Mouse (Mus musculus): ENCODE results near the gene Cib4.

Gene Cib4

DNA sequence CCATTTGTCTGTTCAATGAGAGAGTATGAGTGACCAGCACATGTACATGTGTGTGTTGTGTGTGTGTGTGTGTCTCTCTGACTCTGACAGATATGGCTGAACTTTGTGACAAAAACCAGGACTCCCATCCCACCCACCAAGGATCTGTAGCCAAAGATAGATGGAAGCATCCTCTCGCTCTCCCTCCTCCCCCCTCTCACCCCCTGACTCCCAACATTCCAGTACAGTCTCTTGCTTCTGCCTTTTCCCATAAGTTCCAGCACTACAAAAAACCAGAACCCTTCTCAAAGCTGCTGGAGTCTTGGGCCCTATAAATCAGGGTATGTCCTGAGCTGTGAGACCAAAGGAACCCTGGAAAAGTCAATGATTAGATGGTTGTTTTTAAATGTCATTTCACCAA lies 22.8 kb upstream of the Cib4 start:
- no peak for DNase-seq

DNA sequence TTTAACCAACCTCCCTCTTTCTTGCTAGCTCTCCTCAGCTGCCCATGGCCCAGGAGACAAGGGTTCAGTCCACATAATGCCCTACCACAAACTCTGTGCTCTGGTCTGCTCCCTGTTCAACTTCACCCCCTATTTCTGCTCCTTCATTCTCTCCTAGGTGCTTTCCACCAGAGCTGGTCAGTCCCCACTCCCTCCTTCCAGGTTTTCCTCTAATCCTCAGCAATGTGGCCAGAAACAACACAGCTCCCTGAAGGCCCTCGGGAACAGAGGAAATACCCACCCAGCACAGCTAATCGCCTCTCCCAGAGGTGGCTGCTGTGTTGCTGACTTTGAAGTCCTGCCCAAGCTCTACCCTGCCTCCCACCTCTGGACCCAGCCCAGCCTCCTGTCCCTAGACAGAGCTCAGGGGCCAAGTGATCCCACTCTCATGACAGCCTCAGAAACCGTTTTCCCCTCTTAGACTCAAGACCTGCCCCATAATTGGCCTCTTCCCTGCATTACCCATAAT lies 14.4 kb upstream of the Cib4 start:
- DNase-seq: no peak

DNA sequence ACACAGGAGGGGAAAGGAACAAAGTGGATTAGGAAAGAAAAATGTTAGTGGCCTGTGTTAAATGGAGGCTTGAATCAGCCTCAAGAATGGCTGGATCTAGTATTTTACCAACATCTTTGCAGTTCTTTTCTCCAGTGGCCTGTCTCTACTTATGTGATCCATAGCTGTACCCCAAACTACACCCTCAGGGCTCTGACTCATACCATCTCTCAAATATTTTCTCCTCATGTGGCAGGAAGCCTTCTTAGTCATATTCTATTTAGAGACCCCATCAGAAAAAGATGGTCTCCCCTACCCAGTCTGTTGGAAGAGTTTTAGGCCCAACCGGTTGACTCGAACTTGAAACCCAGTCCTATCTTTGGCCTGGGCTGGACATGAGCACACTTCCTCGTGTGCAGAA lies 13.8 kb upstream of the Cib4 start:
- DNase-seq: no peak

DNA sequence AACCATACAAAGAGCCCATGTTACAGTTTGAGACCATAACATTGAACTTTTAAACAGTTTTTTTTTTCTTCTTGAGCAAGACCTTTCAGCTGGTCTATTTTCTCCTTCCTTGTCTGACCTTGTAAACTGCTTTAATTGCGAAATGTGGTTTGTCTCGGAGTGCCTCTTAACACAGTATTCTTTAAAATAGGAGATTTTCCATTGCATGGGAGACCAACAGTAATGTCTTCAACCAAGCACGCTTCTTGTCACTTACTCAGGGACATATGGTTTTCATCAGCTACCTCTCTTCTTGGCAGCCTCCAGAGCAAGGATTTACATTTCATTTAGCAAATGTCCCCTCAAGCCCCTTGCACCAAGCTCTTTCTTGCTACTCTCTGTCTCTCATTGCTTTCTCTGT lies 10.6 kb upstream of the Cib4 start:
- DNase-seq: peak; percentile 39

DNA sequence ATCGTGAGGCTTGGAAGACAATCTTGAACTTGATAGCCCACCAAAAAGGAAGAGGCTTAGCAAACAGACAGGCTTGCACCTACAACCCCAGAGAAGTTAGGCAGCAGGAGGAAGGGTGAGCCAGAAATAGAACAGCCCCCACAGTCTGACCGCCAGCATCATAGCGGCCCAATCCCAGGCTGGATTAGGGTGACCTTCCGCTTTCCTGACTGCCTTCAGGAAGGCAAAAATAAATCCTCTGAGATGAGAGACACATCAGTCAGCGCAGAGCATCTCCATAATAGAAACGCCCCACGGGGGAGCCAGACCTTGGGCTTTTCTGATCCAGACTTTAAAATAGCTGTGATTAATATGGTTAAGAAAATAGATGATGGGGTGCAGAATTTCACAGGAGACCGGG lies 9.3 kb upstream of the Cib4 start:
- DNase-seq: no peak

DNA sequence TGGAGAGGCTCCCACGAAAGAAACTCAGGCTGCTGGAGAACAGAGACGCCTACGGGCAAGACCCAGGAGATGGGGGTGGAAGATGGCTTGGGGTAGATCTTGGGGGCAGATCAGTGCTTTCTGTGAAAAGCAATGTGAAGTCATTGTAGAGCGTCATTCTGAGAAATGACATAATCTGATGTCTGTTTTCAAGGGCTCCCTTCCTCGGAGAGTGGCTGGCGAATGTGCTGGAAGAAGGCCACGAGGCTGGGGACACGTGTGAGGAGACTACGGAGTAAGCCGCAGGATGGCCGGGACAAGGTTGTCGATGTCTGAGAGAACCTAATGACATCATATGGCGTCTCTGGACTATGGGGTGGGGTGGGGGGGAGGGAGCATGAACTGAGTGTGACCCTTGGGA lies 8.3 kb upstream of the Cib4 start:
- DNase-seq: no peak

DNA sequence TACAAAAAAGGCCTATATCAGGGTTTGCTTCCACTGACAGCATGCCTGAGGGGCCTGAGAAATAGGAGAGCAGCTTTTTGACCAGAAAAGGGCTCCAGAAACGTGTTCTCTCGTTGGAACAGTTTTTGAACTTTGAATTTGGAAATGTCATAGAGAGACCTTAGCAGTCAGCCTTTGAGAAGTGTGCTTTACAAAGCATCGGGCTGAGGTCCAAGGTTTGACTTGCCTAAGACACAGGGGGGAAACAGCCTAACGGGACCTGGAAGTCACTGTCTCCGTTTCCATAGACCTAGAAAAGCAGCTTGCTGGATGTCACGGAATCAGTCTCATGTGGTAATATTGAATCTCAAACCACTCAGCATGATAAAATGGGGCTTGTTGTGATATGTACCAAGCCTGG lies 6.4 kb upstream of the Cib4 start:
- peak; percentile 26 for DNase-seq

DNA sequence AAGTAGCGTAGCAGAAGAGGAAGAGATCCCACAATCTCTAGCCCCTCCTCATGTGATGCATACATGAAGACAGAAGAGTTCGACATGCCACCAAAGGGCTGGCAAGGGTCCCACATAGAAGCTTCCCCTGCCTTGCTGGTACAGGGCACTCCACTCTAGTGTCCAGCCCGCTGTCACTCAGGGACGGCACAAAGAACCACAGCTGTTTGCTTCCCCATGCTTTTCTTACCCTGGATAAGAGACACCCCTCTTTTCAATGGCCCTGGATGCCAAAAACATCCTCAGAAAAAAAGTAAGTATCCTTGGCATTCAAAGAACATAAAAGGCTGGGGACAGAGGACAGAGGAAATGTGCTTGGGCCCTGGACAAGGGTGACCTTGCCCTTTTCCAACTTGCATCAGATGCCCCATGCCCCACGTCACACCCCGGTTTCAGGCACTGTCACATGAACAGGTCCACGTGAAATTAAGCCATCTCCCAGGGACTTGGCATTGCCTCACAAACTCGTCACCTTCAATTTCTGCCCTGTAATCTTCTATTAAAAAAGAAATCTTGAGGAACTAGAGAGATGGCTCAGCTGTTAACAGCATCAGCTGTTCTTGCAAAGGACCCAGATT lies 5.5 kb upstream of the Cib4 start:
- peak; percentile 57 for DNase-seq

DNA sequence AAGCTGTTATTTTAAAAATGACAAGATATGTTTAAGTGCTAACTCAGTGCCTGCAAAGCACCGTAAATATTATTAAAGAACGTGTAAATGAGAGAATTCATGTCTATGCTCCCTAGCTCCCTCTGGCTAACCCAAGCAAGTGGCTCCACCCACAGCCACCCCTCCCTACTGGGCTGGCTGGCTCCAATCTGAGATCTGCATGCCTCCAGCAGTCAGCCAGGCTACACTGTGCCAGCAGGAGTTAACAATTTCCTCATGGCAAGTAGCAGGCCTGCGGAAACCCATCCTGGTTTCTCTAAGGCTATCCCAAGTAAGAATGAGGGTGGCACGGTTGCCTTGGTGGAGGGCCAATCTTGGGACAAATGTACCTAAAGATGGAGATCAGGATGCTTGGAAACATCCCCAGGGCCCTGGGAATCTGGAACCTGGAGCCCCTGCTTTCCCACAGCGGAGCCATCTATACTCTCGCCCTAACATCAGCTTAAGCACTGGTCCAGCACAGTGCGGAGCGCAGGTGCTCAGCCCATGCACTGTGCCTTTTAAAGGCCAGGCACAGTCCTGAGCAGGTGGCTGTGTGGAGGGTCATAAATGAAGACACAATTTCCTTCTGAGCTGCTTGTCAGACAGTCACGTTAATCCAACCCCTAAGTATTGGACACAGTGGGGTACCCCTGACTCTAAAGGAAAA lies 4.8 kb upstream of the Cib4 start:
- DNase-seq: peak; percentile 66

DNA sequence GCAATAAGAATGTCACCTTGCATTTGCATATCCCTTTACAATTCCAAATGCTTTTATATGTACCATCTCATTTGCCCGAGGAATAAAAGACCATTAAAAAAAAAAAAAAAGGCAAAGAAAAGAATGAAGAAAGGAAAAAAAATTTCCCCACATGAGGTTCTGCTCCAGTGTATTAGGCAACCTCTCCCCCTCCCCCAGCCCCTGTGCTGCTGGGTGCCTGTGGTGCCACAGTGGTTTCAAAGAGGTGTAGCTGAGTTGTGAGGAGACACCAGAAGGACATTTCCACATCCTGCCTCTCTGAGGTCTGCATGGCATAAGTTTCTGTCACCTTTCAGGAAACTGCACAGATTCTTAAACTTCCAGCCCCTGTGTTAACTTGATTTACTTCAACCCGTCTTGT lies 3.0 kb upstream of the Cib4 start:
- peak; percentile 18 for DNase-seq

DNA sequence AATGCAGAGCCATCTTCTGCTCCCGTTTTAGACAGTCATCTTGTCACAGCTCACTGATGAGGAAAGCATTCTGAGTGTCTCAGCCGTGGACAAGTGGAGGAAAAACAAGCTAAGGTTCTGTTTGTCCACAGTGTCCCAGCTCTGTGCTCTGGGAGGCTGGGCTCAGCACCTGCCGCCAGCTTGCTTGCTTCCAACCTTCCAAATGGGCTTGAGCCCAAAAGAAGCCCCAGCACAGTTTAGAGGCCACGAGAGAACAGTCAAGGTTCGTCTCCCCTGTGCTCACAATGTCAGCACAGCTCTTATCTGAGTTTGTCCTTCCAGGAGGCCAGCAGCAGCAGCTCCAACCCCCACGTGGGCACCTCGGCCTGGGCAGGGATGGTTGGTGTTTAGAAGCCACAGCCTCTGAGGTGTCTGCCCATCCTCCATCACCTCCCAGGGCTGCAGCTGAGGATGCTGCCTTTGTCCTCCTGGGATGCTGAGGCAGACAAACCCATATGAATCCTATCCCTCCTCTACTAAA lies 9.5 kb downstream of the Cib4 start:
- no peak for DNase-seq

DNA sequence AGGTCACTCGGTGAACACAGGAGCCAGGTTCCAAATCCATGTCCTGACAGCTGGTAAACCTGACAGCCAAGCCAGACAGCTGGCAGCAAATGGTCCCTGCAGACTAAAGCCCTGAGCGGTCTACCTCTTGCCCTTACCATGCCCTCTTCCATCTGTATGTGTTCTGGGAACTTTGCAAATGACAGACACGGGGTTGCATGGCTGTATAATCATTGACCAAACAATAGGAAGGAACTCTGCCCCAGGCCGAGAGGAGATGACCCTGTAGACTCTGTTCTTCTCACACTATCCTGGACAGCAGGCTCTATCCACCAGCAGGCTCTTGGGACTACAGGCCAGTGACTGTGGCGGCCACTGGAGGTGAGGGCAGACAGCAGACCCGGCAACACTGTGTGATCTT lies 11.0 kb downstream of the Cib4 start:
- DNase-seq: no peak

DNA sequence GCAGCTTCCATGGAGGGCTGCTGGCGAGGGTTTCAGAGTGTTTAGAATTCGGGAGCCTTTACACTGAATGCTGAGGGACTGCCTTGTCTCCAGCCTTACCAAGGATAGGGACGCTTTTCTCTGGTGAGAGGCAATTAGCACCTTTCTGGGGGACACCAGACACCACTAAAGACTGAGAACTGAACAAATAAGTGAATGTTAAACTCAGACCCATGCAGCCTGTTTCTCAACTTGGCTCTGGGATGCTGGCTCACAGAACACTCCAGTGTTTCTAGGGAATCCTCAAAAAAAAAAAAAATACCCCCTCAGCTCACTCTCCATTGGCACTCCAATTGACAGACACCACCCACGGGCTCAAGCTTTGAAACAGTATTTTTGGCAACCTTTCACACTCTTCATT lies 16.7 kb downstream of the Cib4 start:
- no peak for DNase-seq

DNA sequence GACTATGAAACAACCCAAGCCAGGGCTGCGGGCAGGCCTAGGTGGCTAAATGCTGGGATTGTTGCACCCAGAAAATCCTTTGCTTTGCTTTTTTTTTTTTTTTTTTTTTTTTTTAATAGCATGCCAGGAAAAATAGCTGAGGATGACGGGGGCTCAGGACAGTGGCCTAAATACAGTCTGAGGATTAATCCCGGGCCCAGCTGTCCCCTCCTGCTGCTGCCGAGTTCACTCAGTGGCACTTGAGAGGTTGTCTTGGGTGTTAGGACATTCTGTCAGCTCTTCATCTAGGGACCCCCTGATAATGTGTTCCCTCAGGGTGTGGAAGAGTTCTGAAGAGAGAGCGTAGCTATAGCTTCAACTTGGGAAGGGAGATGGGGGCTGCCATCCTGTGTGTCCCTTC lies 18.5 kb downstream of the Cib4 start:
- no peak for DNase-seq

DNA sequence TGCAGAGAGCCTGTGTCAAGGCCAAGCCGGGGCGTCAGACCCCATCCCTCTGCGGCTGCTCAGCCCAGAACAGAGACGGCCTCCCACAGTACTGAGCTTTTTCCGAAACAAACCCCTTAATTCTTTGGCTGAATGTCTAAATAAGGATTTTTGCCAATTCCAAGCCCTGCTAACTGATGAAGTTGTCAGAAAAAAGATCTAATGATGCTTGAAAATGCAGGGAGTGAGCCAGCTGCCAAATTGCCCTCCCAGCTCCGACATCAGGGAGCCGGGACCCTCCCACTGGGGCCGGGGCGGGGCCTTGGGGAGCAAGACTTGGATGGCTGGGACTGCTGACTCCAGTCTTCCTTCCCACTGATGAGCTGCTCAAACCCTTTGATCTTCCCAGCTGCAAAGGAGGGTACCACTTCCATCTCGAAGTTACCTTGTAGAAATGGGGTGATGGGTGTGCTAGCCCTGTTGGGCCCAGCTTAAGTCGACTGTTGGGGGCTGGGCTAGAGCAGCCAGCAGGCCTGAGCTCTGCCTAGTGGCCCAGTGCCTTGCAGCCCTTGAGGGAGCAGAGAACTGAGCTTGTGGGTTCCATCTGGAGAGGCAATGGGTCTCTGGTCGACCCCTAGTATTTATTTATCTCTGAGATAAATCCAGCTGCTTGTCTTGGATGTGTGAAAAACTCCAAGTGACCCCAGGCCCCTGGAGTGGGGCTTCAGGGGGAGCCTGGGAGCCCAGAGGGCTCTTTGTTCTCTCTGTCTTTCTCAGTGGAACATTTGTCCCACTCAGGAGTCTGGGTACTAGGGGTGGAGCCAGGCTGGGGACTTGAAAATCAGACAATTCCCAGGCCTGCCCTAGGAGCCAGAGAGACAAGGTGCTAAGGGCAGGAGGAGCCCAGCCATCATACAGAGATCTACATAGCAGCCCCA lies 19.5 kb downstream of the Cib4 start:
- DNase-seq: peak; percentile 74

DNA sequence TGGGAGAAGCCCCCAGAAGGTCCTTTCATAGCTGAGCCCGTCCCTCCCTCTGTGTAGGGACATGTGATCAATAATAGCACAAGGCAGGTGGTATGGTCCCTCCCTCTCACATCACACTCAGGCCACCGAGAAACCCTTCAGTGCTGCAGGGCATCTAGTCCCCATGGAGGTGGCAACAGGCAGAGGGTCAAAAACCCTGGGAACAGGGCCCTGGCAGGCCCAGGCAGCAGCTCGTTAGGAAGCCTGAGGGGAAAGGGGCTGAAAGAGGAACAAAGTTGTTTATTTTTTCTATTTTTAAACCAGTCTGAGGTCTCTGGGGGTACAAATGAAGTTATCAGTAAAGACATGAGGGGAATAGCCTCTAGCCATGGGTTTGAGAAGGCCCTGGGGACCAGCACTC lies 21.4 kb downstream of the Cib4 start:
- DNase-seq: peak; percentile 22

DNA sequence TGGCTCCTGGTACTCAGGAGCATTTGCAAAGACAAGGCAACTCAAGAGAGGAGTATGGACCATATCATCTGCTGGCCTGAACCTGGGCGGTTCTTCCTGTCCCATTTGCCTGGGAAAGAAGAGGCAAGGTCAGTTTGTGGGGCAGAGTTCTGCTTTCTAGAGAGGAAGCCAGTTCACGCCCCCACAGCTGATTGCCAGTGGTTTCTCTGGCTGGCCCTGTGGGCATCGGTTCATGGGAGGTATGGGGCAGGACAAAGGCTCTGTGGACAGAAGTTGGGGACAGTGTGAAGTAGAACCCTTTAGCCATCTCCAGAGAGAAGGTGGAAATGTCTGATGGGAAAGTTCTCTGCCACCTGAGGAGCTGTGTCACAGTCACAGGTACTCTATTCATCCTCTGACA lies 22.5 kb downstream of the Cib4 start:
- DNase-seq: peak; percentile 21

DNA sequence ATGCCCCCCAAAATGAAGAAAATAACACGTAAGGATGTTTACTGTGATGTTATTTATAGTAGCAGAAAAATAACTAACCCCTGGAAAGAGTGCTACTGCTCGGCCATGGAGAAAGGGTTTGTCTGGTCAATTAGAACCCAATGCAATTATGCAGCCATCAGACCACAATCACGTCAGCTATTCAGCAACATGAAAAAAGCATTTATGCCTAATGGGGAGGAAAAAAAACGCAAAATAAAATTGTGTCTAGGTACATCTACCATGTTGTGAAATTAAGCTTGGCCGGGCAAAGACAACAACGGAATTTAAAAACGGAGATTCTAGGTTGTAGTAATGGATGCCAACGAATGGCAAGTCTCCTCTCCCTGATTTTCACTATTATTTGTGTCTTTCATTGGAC lies 23.2 kb downstream of the Cib4 start:
- no peak for DNase-seq

DNA sequence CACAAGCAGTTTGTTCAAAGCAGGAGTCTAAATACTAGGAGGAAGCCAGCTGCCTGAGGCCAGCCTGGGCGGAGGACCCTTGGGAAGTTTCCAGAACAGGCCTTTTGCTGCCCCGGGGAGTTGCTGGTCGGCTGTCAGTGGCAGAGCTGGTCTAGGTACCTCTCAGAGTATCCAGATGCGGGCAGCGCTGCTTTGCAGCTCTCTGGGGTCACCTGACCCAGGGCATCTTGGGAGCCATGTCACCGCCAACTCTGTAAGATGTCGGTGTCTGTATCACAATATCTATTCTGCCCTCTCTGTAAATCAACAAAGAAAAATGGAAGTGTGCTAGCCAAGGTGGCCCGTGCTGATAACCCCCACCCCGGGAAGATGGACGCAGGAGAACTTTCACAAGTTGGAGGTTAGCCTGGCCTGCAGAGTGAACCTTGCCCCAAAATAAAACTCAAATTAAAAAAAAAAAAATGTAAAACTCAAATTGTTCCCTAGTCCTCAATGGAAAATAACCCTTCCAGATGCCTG lies 25.4 kb downstream of the Cib4 start:
- no peak for DNase-seq

DNA sequence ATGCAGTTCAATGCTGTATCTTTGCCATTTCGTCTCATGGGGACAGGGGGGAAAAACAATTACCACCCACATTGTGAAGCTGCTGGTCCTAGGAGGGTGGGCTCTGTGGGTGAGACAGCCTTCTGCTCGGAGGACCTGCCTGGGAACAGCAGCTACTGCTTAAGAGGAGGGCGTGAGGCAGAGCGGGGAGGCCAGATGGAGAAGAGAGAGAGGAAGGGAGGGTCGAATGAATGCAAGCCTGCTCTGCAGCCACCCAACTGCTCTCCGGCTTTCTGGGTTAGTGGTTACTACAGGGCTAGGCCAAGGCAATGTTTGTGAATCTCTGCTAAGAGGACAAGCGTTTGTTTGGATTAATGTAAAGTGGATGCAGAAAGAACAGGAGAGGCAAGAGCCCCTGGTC lies 26.1 kb downstream of the Cib4 start:
- no peak for DNase-seq

DNA sequence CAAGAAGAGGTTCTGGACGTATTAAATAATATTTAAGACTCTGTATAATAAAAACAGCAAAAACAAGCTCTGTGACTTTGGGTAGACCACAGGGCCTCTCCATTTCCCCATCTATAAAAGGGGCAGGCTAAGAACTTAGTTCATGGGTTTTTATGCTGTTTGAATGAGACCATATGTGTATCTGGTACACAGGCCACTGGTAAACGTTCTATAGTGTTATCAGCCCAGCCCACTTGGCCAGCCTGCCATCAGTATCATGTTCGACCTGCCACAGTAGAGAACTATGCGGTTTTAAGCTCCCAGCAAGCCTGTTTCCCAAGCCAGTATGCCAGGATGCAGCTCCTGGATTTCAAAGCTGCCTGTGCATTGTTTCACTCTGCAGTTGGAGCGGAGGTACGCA lies 27.1 kb downstream of the Cib4 start:
- DNase-seq: no peak

DNA sequence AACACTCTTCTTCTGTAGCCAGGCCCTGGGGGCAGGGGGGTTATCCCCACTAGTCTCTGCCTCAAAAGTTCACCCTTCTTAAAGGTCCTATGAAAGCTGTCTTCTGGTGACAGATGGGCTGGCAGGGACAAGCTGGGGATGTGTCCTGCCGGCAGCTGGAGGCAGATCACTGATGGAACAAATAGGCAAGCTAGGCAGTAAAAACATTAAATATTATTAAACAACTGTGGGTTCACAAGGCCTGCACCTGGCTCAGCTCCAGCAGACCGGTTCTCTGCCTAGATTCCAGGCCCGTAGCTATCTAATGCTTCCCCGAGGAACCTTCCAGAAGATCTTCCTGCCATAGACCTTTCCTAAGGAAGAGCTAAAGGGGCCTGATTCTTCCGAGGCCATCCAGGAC lies 27.5 kb downstream of the Cib4 start:
- peak; percentile 52 for DNase-seq

DNA sequence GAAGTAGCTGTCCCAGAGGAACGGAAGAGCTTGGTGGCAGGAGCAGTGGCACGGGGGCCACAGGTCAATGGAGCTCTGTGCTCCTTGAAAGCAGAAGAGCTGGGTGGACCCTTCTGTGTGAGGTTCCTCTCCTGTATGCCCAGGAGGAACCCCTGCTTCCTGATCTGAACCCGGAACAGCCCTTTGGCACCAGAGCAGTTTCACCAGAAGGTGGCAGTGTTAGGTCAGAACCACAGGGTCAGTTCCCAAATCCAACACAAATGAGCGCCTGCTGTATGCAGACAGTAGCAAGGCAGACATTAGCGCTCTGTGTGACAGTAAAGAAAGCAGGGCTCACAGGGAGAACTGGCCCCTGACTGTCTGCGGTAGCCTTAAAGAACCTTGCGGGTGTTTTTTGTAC lies 29.3 kb downstream of the Cib4 start:
- DNase-seq: peak; percentile 85
